Mouse (Mus musculus) limb, embryonic 11.5 days (tissue): ENCODE data around the gene Wdr17. TPM values are rescaled to one million over a fixed set of nuclear protein-coding genes. Genes with fewer than 3 reads are reported as not detected.

Source experiments
- ATAC-seq: fragments of 200-750 bp; cut with Nextera tagmentation; 2 replicates; pipeline ENCODE4 v1.8.0; 2017; ENCODE audit warnings: low read depth; ENCODE audit not compliant: insufficient number of reproducible peaks, low FRiP score, low TSS enrichment
- DNase-seq: peaks from one replicate; pipeline ENCODE4 v3.0.0-alpha.2; 2015; ENCODE audit warnings: low spot score
- H3K27ac ChIP-seq: fragments of 300-500 bp; sonication (generic); replicated peaks from 2 replicates; pipeline ENCODE4 v1.5.1; 2014; ENCODE audit warnings: low read depth, mild to moderate bottlenecking, low read length
- H3K27me3 ChIP-seq: fragments of 300-500 bp; sonication (generic); 2 replicates; pipeline ENCODE4 v1.6.1; 2014; ENCODE audit warnings: mild to moderate bottlenecking, low read length, mixed read lengths; ENCODE audit not compliant: control insufficient read depth, insufficient read depth
- H3K36me3 ChIP-seq: fragments of 300-500 bp; sonication (generic); 2 replicates; pipeline ENCODE4 v1.6.1; 2014; ENCODE audit warnings: mild to moderate bottlenecking, low read length, moderate library complexity, mixed read lengths; ENCODE audit not compliant: control insufficient read depth, insufficient read depth
- H3K4me1 ChIP-seq: fragments of 300-500 bp; sonication (generic); 2 replicates; pipeline ENCODE4 v1.6.1; 2014; ENCODE audit warnings: low read length, mixed read lengths; ENCODE audit not compliant: control insufficient read depth, insufficient read depth
- H3K4me2 ChIP-seq: fragments of 300-500 bp; sonication (generic); 2 replicates; pipeline ENCODE4 v1.6.1; 2014; ENCODE audit warnings: low read depth, mild to moderate bottlenecking, moderate library complexity; ENCODE audit not compliant: severe bottlenecking
- H3K4me3 ChIP-seq: fragments of 300-500 bp; sonication (generic); 2 replicates; pipeline ENCODE4 v1.5.1; 2014; ENCODE audit warnings: low read depth, low read length
- H3K9ac ChIP-seq: fragments of 300-500 bp; sonication (generic); 2 replicates; pipeline ENCODE4 v1.6.1; 2014; ENCODE audit warnings: mild to moderate bottlenecking, low read length
- H3K9me3 ChIP-seq: fragments of 300-500 bp; sonication (generic); 2 replicates; pipeline ENCODE4 v1.6.1; 2016; ENCODE audit warnings: low read length; ENCODE audit not compliant: control insufficient read depth
- WGBS: fragments of 180-500 bp; shearing (Covaris S2); extraction: QIAGEN DNeasy Blood & Tissue Kit; methylation state at CpG from one replicate; pipeline ENCODE4 v1.1.7; 2014; 5-methylcytosine and 5-hydroxymethylcytosine counted together
- polyA plus RNA-seq: library from polyadenylated mRNA; unstranded; fragments of >200 nt; fragmentation: Nextera tagmentation; extraction: Ambion mirVana; gene quantifications from 2 replicates; pipeline ENCODE4 v1.2.1, GENCODE M21; 2014

Gene Wdr17
- polyA plus RNA-seq, 1 experiment from 2014 or later = 1.6 TPM

- ATAC-seq (no peak), DNase-seq (no peak)
- no peaks in the 10 kb centered on the region for H3K36me3 ChIP-seq
- WGBS = 91% methylated on average over 1 of the region's 1 CpGs
- H3K9ac ChIP-seq = no peak overlapping the region
- no peaks in the 10 kb centered on the region for H3K27me3 ChIP-seq
- H3K9me3 ChIP-seq = no peaks in the 10 kb centered on the region
- no peak overlapping the region for H3K4me3 ChIP-seq
- H3K4me1 ChIP-seq = no peaks in the 10 kb centered on the region
- H3K27ac ChIP-seq = no peak overlapping the region
- H3K4me2 ChIP-seq = no peak overlapping the region
Measured at GRCm38 (mm10) chr8:54894180-54894579, 7.2 kb upstream of the Wdr17 start.

GRCm38 (mm10) chr8:54886560-54886959, 424 bp downstream of the Wdr17 start:
- ATAC-seq = no peak
- Histone ChIP-seq H3K27me3 (no peaks in the 10 kb centered on the region), H3K4me3 (no peak overlapping the region), H3K9ac (no peak overlapping the region), H3K4me2 (no peak overlapping the region), H3K9me3 (no peaks in the 10 kb centered on the region), H3K4me1 (no peaks in the 10 kb centered on the region), H3K27ac (no peak overlapping the region), H3K36me3 (no peaks in the 10 kb centered on the region)
- 82% methylated on average over 4 of the region's 4 CpGs for WGBS
- no peak for DNase-seq

- no peak overlapping the region for H3K4me3 ChIP-seq
- DNase-seq = no peak
- no peak overlapping the region for H3K4me2 ChIP-seq
- H3K27ac ChIP-seq = no peak overlapping the region
- no peak overlapping the region for H3K9ac ChIP-seq
- H3K36me3 ChIP-seq = no peaks in the 10 kb centered on the region
- 89% methylated on average over 4 of the region's 4 CpGs for WGBS
- ATAC-seq = no peak
- H3K4me1 ChIP-seq = no peaks in the 10 kb centered on the region
- H3K27me3 ChIP-seq = no peaks in the 10 kb centered on the region
- H3K9me3 ChIP-seq = no peaks in the 10 kb centered on the region
Measured at GRCm38 (mm10) chr8:54876458-54876857, 10.5 kb downstream of the Wdr17 start.

GRCm38 (mm10) chr8:54864761-54865064, 22.3 kb downstream of the Wdr17 start:
- ATAC-seq = no peak
- Histone ChIP-seq H3K27me3 (no peaks in the 10 kb centered on the region), H3K4me3 (no peak overlapping the region), H3K4me2 (no peak overlapping the region), H3K27ac (no peak overlapping the region), H3K9ac (no peak overlapping the region), H3K4me1 (no peaks in the 10 kb centered on the region), H3K9me3 (no peaks in the 10 kb centered on the region), H3K36me3 (no peaks in the 10 kb centered on the region)
- WGBS = 82% methylated on average over 1 of the region's 1 CpGs
- no peak for DNase-seq

GRCm38 (mm10) chr8:54864038-54864760, 22.8 kb downstream of the Wdr17 start:
- H3K9me3 ChIP-seq = no peaks in the 10 kb centered on the region
- no peak overlapping the region for H3K4me3 ChIP-seq
- no peaks in the 10 kb centered on the region for H3K4me1 ChIP-seq
- ATAC-seq (no peak), DNase-seq (no peak)
- no peaks in the 10 kb centered on the region for H3K27me3 ChIP-seq
- 82% methylated on average over 4 of the region's 4 CpGs for WGBS
- no peaks in the 10 kb centered on the region for H3K36me3 ChIP-seq
- no peak overlapping the region for H3K27ac ChIP-seq
- H3K9ac ChIP-seq = no peak overlapping the region
- no peak overlapping the region for H3K4me2 ChIP-seq

GRCm38 (mm10) chr8:54836029-54836959, 50.7 kb downstream of the Wdr17 start:
- no peak for ATAC-seq
- DNase-seq = no peak
- H3K27me3 ChIP-seq = no peaks in the 10 kb centered on the region
- no peak overlapping the region for H3K4me2 ChIP-seq
- no peaks in the 10 kb centered on the region for H3K9me3 ChIP-seq
- no peak overlapping the region for H3K9ac ChIP-seq
- no peak overlapping the region for H3K4me3 ChIP-seq
- no peaks in the 10 kb centered on the region for H3K36me3 ChIP-seq
- H3K4me1 ChIP-seq = no peaks in the 10 kb centered on the region
- WGBS = 91% methylated on average over 5 of the region's 5 CpGs
- H3K27ac ChIP-seq = no peak overlapping the region

- 73% methylated on average over 4 of the region's 4 CpGs for WGBS
- Histone ChIP-seq H3K9me3 (no peaks in the 10 kb centered on the region), H3K27ac (no peak overlapping the region), H3K4me2 (no peak overlapping the region), H3K27me3 (no peaks in the 10 kb centered on the region), H3K4me1 (no peaks in the 10 kb centered on the region), H3K4me3 (no peak overlapping the region), H3K9ac (no peak overlapping the region), H3K36me3 (no peaks in the 10 kb centered on the region)
- no peak for DNase-seq
- no peak for ATAC-seq
Measured at GRCm38 (mm10) chr8:54829794-54830426, 57.1 kb downstream of the Wdr17 start.

GRCm38 (mm10) chr8:54827974-54828373, 59.0 kb downstream of the Wdr17 start:
- Histone ChIP-seq H3K9ac (no peak overlapping the region), H3K36me3 (no peaks in the 10 kb centered on the region), H3K4me2 (no peak overlapping the region), H3K9me3 (no peaks in the 10 kb centered on the region), H3K4me3 (no peak overlapping the region), H3K27me3 (no peaks in the 10 kb centered on the region), H3K4me1 (no peaks in the 10 kb centered on the region), H3K27ac (no peak overlapping the region)
- 93% methylated on average over 2 of the region's 2 CpGs for WGBS
- no peak for ATAC-seq
- DNase-seq = no peak
